Mouse (Mus musculus) cerebellum, postnatal 36 days (tissue): ENCODE results near the gene Ints7.

Experiments
- DNase-seq, 2 experiments: peaks; one replicate each; pipeline ENCODE4 v3.0.0; 2021 to 2022; ENCODE audit warnings: mixed read lengths in 2 of 2

The Ints7 gene

GRCm38 (mm10) chr1:191634116-191634515, 58.7 kb downstream of the Ints7 start:
- DNase-seq, result no peak

- DNase-seq, result no peak
Observed at GRCm38 (mm10) chr1:191638404-191638803, 63.0 kb downstream of the Ints7 start.

- DNase-seq, result no peak
Observed at GRCm38 (mm10) chr1:191639200-191639807, 63.9 kb downstream of the Ints7 start.

- no peak for DNase-seq
Observed at GRCm38 (mm10) chr1:191640146-191640545, 64.7 kb downstream of the Ints7 start.

- DNase-seq, result no peak
Observed at GRCm38 (mm10) chr1:191640848-191641247, 65.4 kb downstream of the Ints7 start.

- DNase-seq, result no peak
Observed at GRCm38 (mm10) chr1:191641438-191641837, 66.0 kb downstream of the Ints7 start.

GRCm38 (mm10) chr1:191642903-191643302, 67.5 kb downstream of the Ints7 start:
- DNase-seq, result no peak

GRCm38 (mm10) chr1:191645921-191646320, 70.5 kb downstream of the Ints7 start:
- no peak for DNase-seq

- no peak for DNase-seq
Observed at GRCm38 (mm10) chr1:191647590-191647989, 72.2 kb downstream of the Ints7 start.

- DNase-seq, result no peak
Observed at GRCm38 (mm10) chr1:191659441-191659840, 84.0 kb downstream of the Ints7 start.

- DNase-seq, result no peak
Observed at GRCm38 (mm10) chr1:191661019-191661796, 85.8 kb downstream of the Ints7 start.

GRCm38 (mm10) chr1:191662178-191662898, 86.9 kb downstream of the Ints7 start:
- DNase-seq, result no peak

- no peak for DNase-seq
Observed at GRCm38 (mm10) chr1:191662899-191663500, 87.6 kb downstream of the Ints7 start.

GRCm38 (mm10) chr1:191663603-191664002, 88.2 kb downstream of the Ints7 start:
- DNase-seq, result no peak

- no peak for DNase-seq
Observed at GRCm38 (mm10) chr1:191666351-191666750, 90.9 kb downstream of the Ints7 start.

GRCm38 (mm10) chr1:191668030-191668429, 92.6 kb downstream of the Ints7 start:
- no peak for DNase-seq
